Mouse (Mus musculus) cerebellum, adult 2 months (tissue): Measurements from ENCODE around the gene Cideb.

ENCODE experiments used
- CTCF ChIP-seq: fragments of 200-500 bp; IDR thresholded peaks from 2 replicates; pipeline ENCODE4 v1.5.1; 2011; ENCODE audit warnings: low read depth, mild to moderate bottlenecking, control low read depth, low read length, moderate library complexity, borderline replicate concordance; ENCODE audit not compliant: insufficient read depth
- POLR2A ChIP-seq: fragments of 200-500 bp; IDR thresholded peaks from 2 replicates; pipeline ENCODE4 v1.6.1; 2011; ENCODE audit warnings: low read length, control low read depth, borderline replicate concordance; ENCODE audit not compliant: insufficient read depth

GRCm38 (mm10) chr14:55767519-55768414 is 9.5 kb upstream of the Cideb start:
- peak; percentile 42 for TF ChIP-seq CTCF
- TF ChIP-seq POLR2A = no peak
